Mouse (Mus musculus) left cerebral cortex, adult 11 months (tissue): ENCODE data around the gene Prpf40b.

ENCODE experiments used
- DNase-seq: peaks from one replicate; pipeline ENCODE4 v3.0.0; 2022; ENCODE audit warnings: low spot score

Prpf40b gene

GRCm38 (mm10) chr15:99332921-99333675 is 38.2 kb downstream of the Prpf40b start:
- peak; percentile 33 for DNase-seq

GRCm38 (mm10) chr15:99333676-99334065 is 38.8 kb downstream of the Prpf40b start:
- no peak for DNase-seq

GRCm38 (mm10) chr15:99334500-99334899 is 39.6 kb downstream of the Prpf40b start:
- no peak for DNase-seq

- DNase-seq = no peak
Observed at GRCm38 (mm10) chr15:99335801-99336320, 41.0 kb downstream of the Prpf40b start.

- no peak for DNase-seq
Observed at GRCm38 (mm10) chr15:99338916-99339315, 44.0 kb downstream of the Prpf40b start.

- no peak for DNase-seq
Observed at GRCm38 (mm10) chr15:99339669-99340068, 44.8 kb downstream of the Prpf40b start.

- DNase-seq = no peak
Observed at GRCm38 (mm10) chr15:99341102-99341501, 46.2 kb downstream of the Prpf40b start.

- DNase-seq = no peak
Observed at GRCm38 (mm10) chr15:99342194-99342981, 47.5 kb downstream of the Prpf40b start.

GRCm38 (mm10) chr15:99343414-99344147 is 48.7 kb downstream of the Prpf40b start:
- peak; percentile 73 for DNase-seq

GRCm38 (mm10) chr15:99344148-99344870 is 49.4 kb downstream of the Prpf40b start:
- DNase-seq = no peak

- no peak for DNase-seq
Observed at GRCm38 (mm10) chr15:99344961-99345360, 50.1 kb downstream of the Prpf40b start.

- no peak for DNase-seq
Observed at GRCm38 (mm10) chr15:99351610-99352009, 56.7 kb downstream of the Prpf40b start.

- DNase-seq = no peak
Observed at GRCm38 (mm10) chr15:99352306-99352705, 57.4 kb downstream of the Prpf40b start.

- DNase-seq = no peak
Observed at GRCm38 (mm10) chr15:99355660-99356059, 60.8 kb downstream of the Prpf40b start.

- DNase-seq = no peak
Observed at GRCm38 (mm10) chr15:99356462-99356861, 61.6 kb downstream of the Prpf40b start.

GRCm38 (mm10) chr15:99358952-99359351 is 64.1 kb downstream of the Prpf40b start:
- no peak for DNase-seq

GRCm38 (mm10) chr15:99364022-99364530 is 69.2 kb downstream of the Prpf40b start:
- DNase-seq = no peak

- no peak for DNase-seq
Observed at GRCm38 (mm10) chr15:99364921-99365320, 70.0 kb downstream of the Prpf40b start.
